Mouse (Mus musculus): Measurements from ENCODE around the gene Adamts4.

DNA sequence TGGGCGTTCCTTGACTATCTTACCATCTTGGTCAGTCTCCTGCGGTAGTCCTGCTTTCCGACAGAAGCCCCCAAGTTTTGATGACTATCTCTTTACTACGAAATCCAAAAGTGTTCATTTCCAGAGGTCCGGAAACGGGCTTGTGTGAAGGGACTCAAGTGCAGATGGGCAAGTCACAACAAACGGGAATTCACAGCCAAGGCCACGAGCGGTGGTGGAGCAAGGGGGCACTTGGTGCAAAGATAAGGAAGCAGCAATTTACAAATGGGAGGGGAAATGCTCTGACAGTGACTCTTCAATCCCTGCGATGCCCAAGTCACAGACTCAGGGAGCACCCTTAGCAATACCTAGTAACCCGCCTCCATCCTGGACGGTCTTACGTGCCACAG lies 2.8 kb upstream of the Adamts4 start:
- no peak for TF ChIP-seq POLR2A (IDR thresholded peaks at IDR 0.05; ENCODE audit: borderline replicate concordance, control insufficient read depth, low read depth, low read length)
- TF ChIP-seq CTCF (IDR thresholded peaks at IDR 0.05; ENCODE audit: control insufficient read depth, insufficient read depth, low read length): no peak
